Mouse (Mus musculus): Measurements from ENCODE around the gene Tmem43. TPM values are rescaled to one million over a fixed set of nuclear protein-coding genes. Genes with fewer than 3 reads are reported as not detected.

Gene Tmem43
- polyA plus RNA-seq, 1 experiment from 2014 or later: 29.7 TPM

DNA sequence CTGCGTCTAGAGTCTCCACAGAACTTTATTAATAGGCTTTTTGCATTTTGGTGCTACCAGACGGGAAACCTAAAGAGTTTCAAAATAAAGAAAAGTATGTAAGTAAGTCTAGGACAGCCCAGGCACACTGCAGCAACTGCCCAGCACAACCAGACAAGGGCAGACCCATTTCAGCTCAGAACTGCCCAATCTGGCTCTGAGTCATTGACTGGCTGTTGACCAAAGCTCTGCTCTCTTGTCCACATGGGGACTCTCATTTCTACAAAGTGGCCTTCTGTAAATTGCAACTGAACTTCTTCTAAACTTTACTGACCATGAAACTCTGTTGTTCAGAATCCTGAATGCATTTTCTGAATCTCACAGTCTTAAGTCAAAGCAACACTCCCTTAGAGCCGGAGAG lies 61.7 kb downstream of the Tmem43 start:
- H3K27me3 ChIP-seq (ENCODE audit: control insufficient read depth, insufficient read depth, low read length): peaks cover 27% of the 10 kb centered on the region
- H3K4me2 ChIP-seq (ENCODE audit: low read depth, low read length): no peak overlapping the region
- H3K9me3 ChIP-seq (replicated peaks; ENCODE audit: control insufficient read depth, low read length): 0 out of 2 replicates have a peak, but pooled peaks cover 2% of the 10 kb centered on the region
- no peak overlapping the region for H3K27ac ChIP-seq (ENCODE audit: low read length)
- H3K36me3 ChIP-seq (ENCODE audit: control insufficient read depth, insufficient read depth): no peaks in the 10 kb centered on the region
- ATAC-seq (replicated peaks; ENCODE audit: extremely low read depth, insufficient read depth, low FRiP score): no peak
- H3K4me3 ChIP-seq (ENCODE audit: low read length): no peak overlapping the region
- H3K4me1 ChIP-seq (ENCODE audit: control insufficient read depth, insufficient read depth, low read length): peaks cover 8% of the 10 kb centered on the region
- 84% methylated on average over 3 of the region's 3 CpGs for WGBS
- H3K9ac ChIP-seq (ENCODE audit: low read length): no peak overlapping the region

DNA sequence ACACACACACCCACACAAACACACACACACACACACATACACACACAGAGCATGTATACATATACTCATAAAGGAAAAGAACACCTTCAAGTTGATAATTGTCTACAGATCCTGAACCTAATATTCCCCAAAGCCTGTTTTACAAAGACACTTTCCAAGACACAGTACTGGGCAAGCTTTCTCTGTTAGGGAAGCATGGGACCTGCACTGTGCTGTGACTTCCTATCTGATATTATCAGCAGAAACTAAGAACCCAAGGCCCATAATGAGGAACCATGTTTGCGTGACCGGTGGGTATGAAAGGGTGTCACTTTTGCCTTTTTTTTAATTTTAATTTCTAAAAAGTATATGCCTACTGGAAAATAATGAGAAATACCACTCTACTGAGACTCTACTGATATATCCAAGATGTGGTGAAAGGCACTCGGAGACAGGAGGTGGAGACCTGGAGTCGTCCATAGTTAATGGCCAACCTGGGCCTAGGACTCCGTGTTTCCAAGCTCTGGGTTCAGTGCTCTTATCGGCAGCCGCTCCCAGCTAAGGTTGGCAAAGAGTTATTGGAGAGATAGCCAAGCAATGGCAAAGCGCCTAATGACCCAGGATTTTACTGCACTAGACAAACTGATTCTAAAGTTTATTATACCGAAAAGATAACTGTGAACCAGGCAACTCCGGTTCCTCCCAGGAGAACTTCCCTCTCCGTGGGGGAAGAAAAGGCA lies 62.7 kb downstream of the Tmem43 start:
- H3K9me3 ChIP-seq (replicated peaks; ENCODE audit: control insufficient read depth, low read length): 0 out of 2 replicates have a peak, but pooled peaks cover 2% of the 10 kb centered on the region
- no peak overlapping the region for H3K27ac ChIP-seq (ENCODE audit: low read length)
- peaks cover 35% of the 10 kb centered on the region for H3K27me3 ChIP-seq (ENCODE audit: control insufficient read depth, insufficient read depth, low read length)
- H3K4me3 ChIP-seq (ENCODE audit: low read length): no peak overlapping the region
- ATAC-seq (replicated peaks; ENCODE audit: extremely low read depth, insufficient read depth, low FRiP score): no peak
- no peaks in the 10 kb centered on the region for H3K36me3 ChIP-seq (ENCODE audit: control insufficient read depth, insufficient read depth)
- WGBS: 74% methylated on average over 11 of the region's 11 CpGs
- peaks cover 9% of the 10 kb centered on the region for H3K4me1 ChIP-seq (ENCODE audit: control insufficient read depth, insufficient read depth, low read length)
- no peak overlapping the region for H3K4me2 ChIP-seq (ENCODE audit: low read depth, low read length)
- no peak overlapping the region for H3K9ac ChIP-seq (ENCODE audit: low read length)

Other genes with a start within 250 kb of the Tmem43 start
- gene Wnt7a, start 62.3 kb upstream of the Tmem43 start, polyA plus RNA-seq (2015; fragmentation: Nextera tagmentation; extraction: Ambion mirVana): 0.19 and 0.30 TPM in 2 replicates
- gene Chchd4, start 157 bp upstream of the Tmem43 start, polyA plus RNA-seq (2015; fragmentation: Nextera tagmentation; extraction: Ambion mirVana): 32.4 and 33.7 TPM in 2 replicates
- 11.9 and 13.7 TPM in 2 replicates for gene Xpc, start 42.2 kb downstream of the Tmem43 start, polyA plus RNA-seq (2015; fragmentation: Nextera tagmentation; extraction: Ambion mirVana)
- 164 and 183 TPM in 2 replicates for gene Lsm3, start 42.2 kb downstream of the Tmem43 start, polyA plus RNA-seq (2015; fragmentation: Nextera tagmentation; extraction: Ambion mirVana)
- gene Slc6a6, start 210.3 kb downstream of the Tmem43 start, polyA plus RNA-seq (2015; fragmentation: Nextera tagmentation; extraction: Ambion mirVana): 59.1 and 74.8 TPM in 2 replicates